In genomic region chr13:24938683-24939082, GRCm38 (mm10) we compare ENCODE assay signal across 9 mouse cellular contexts. TPM values are rescaled to one million over a fixed set of nuclear protein-coding genes. Genes with fewer than 3 reads are reported as not detected.
A peak's percentile ranks its signal among the peaks of the same experiment; 100 is the strongest.
DNase-seq lines count a peak whose midpoint lies in the region; ATAC-seq and TF ChIP-seq lines count a peak whose summit lies in the region.
"Had no signal": no experiment of that assay in that cellular context is flagged by ENCODE, and none has a peak within 500 bp of the region (broad histone marks: within the 10 kb centered on the region; RNA-seq: fewer than 3 reads in every experiment).

No protein-coding gene starts in this region.

- no peaks in the 10 kb centered on the region for H3K79me2 ChIP-seq in heart, adult 2 months (replicated peaks; ENCODE audit: control insufficient read depth, insufficient read depth, low read length)

- TF ChIP-seq CTCF in heart, adult 2 months (IDR thresholded peaks at IDR 0.05): peak; percentile 96

- DNase-seq in heart, adult 2 months: peak; percentile 65 to 68
- no peak for DNase-seq in heart, postnatal 25 days (ENCODE audit: low spot score)
- peak; percentile 81 to 89 for DNase-seq in adrenal gland, postnatal 36 days
- DNase-seq in embryonic facial prominence, embryonic 10.5 days (ENCODE audit: low spot score): peak; percentile 77
- peak; percentile 71 to 85 for DNase-seq in left cerebral cortex, postnatal 10 days (ENCODE audit: extremely low spot score in 1 of 2, low spot score in 2 of 2)
- DNase-seq in naive thymus-derived CD4-positive, alpha-beta T cell, adult 2 months (ENCODE audit: low read depth): peak; percentile 77

- no peak for TF ChIP-seq POLR2A in heart, adult 2 months (IDR thresholded peaks at IDR 0.05; ENCODE audit: insufficient read depth, low read depth, low read length)

- peaks cover 2% of the 10 kb centered on the region; the same call in 1 of the 2 replicates for H3K4me1 ChIP-seq in heart, adult 2 months (ENCODE audit: control insufficient read depth, insufficient read depth, low read length)
- H3K4me1 ChIP-seq in embryonic facial prominence, embryonic 10.5 days: peaks cover 19% of the 10 kb centered on the region
- H3K4me1 ChIP-seq in hindbrain, embryonic 15.5 days (replicated peaks): peaks cover 32% of the 10 kb centered on the region
- peaks cover 10% of the 10 kb centered on the region for H3K4me1 ChIP-seq in stomach, embryonic 15.5 days
- H3K4me1 ChIP-seq: embryonic facial prominence, embryonic 12.5 days had no signal

- ATAC-seq in hindbrain, embryonic 15.5 days (ENCODE audit: low FRiP score, low read depth): no peak
- no peak for ATAC-seq in stomach, embryonic 15.5 days (ENCODE audit: insufficient read depth, low FRiP score, low read depth)

- peak overlapping the region; percentile 83 for H3K27ac ChIP-seq in heart, adult 2 months
- no peak overlapping the region for H3K27ac ChIP-seq in embryonic facial prominence, embryonic 10.5 days (replicated peaks)
- no peak overlapping the region for H3K27ac ChIP-seq in hindbrain, embryonic 15.5 days (replicated peaks)
- H3K27ac ChIP-seq in stomach, embryonic 15.5 days: no peak overlapping the region
- H3K27ac ChIP-seq: embryonic facial prominence, embryonic 12.5 days had no signal

- H3K36me3 ChIP-seq in heart, adult 2 months (ENCODE audit: control insufficient read depth, insufficient read depth, low read length): peaks cover 3% of the 10 kb centered on the region; the same call in 1 of the 2 replicates
- H3K36me3 ChIP-seq in embryonic facial prominence, embryonic 10.5 days (replicated peaks): peaks cover 11% of the 10 kb centered on the region
- no peaks in the 10 kb centered on the region for H3K36me3 ChIP-seq in hindbrain, embryonic 15.5 days
- H3K36me3 ChIP-seq in stomach, embryonic 15.5 days: no peaks in the 10 kb centered on the region
- H3K36me3 ChIP-seq: embryonic facial prominence, embryonic 12.5 days had no signal

- no peak overlapping the region; the same call in 1 of the 2 replicates for H3K9ac ChIP-seq in heart, adult 2 months (ENCODE audit: low read depth, low read length)
- H3K9ac ChIP-seq in hindbrain, embryonic 15.5 days: no peak overlapping the region
- H3K9ac ChIP-seq in stomach, embryonic 15.5 days: no peak overlapping the region

- H3K4me3 ChIP-seq in heart, adult 2 months: no peak overlapping the region
- H3K4me3 ChIP-seq in embryonic facial prominence, embryonic 10.5 days: no peak overlapping the region
- no peak overlapping the region for H3K4me3 ChIP-seq in hindbrain, embryonic 15.5 days
- no peak overlapping the region for H3K4me3 ChIP-seq in stomach, embryonic 15.5 days (replicated peaks)

- intact Hi-C loops in heart, adult 2 months (cut with DNase I): loop anchor here (1.0 kb wide), 1 partner anchor 51 kb away; no protein-coding TSS in a partner anchor
- intact Hi-C loops in heart, postnatal 25 days (cut with DNase I): loop anchor here (10.0 kb wide), 1 partner anchor 176 kb away; no protein-coding TSS in a partner anchor
- intact Hi-C loops in left cerebral cortex, postnatal 10 days (cut with DNase I): loop anchor here (10.0 kb wide), 1 partner anchor 176 kb away; no protein-coding TSS in a partner anchor

- H3K4me2 ChIP-seq in hindbrain, embryonic 15.5 days: 0 out of 2 replicates have a peak overlapping the region, but pooled peaks have one; percentile 57
- H3K4me2 ChIP-seq in stomach, embryonic 15.5 days: peak overlapping the region; percentile 82

- H3K27me3 ChIP-seq in heart, adult 2 months (ENCODE audit: control insufficient read depth, insufficient read depth, low read length): no peaks in the 10 kb centered on the region
- H3K27me3 ChIP-seq in embryonic facial prominence, embryonic 10.5 days (replicated peaks; ENCODE audit: low read depth, poor library complexity, severe bottlenecking): peaks cover 24% of the 10 kb centered on the region
- H3K27me3 ChIP-seq in hindbrain, embryonic 15.5 days: no peaks in the 10 kb centered on the region
- no peaks in the 10 kb centered on the region for H3K27me3 ChIP-seq in stomach, embryonic 15.5 days (replicated peaks)
- H3K27me3 ChIP-seq: embryonic facial prominence, embryonic 12.5 days had no signal

- WGBS in heart, adult 2 months: 20% methylated on average over 9 of the region's 9 CpGs
- WGBS in embryonic facial prominence, embryonic 10.5 days: 25% methylated on average over 9 of the region's 9 CpGs
- 36% methylated on average over 9 of the region's 9 CpGs for WGBS in hindbrain, embryonic 15.5 days
- WGBS in stomach, embryonic 15.5 days: 32% methylated on average over 9 of the region's 9 CpGs

- H3K9me3 ChIP-seq in embryonic facial prominence, embryonic 10.5 days: no peaks in the 10 kb centered on the region
- H3K9me3 ChIP-seq in hindbrain, embryonic 15.5 days: no peaks in the 10 kb centered on the region
- no peaks in the 10 kb centered on the region for H3K9me3 ChIP-seq in stomach, embryonic 15.5 days
- H3K9me3 ChIP-seq: embryonic facial prominence, embryonic 12.5 days had no signal

- TF ChIP-seq EP300 in heart, adult 2 months (IDR thresholded peaks at IDR 0.05; ENCODE audit: insufficient read depth, low read depth, low read length): no peak

RNA-seq across cellular contexts. Expression of gene Aldh5a1, which starts 1.2 kb away (rescaled TPM):
- 10 to 100 TPM; 26.7 to 28.7 TPM for total RNA-seq in heart, adult 2 months (2021)
- polyA plus RNA-seq in heart, adult 2 months (2012; rRNA removed): 9.6 and 16.2 TPM in 2 replicates
- total RNA-seq in heart, postnatal 25 days (2021): 10 to 100 TPM; 24.4 to 25.6 TPM
- 10 to 100 TPM; 12.7 to 18.4 TPM for total RNA-seq in adrenal gland, postnatal 36 days (2021)
- 5.6 and 6.0 TPM in 2 replicates for polyA plus RNA-seq in embryonic facial prominence, embryonic 10.5 days (2016; fragmentation: Nextera tagmentation; extraction: Ambion mirVana)
- 13.8 and 13.9 TPM in 2 replicates for polyA plus RNA-seq in hindbrain, embryonic 15.5 days (2015; fragmentation: Nextera tagmentation; extraction: Ambion mirVana)
- 10 to 100 TPM; 67.4 to 67.6 TPM for total RNA-seq in left cerebral cortex, postnatal 10 days (2021)
- 9.5 and 11.2 TPM in 2 replicates for polyA plus RNA-seq in stomach, embryonic 15.5 days (2015; fragmentation: Nextera tagmentation; extraction: Ambion mirVana)

RNA-seq across cellular contexts. Expression of gene Gpld1, which starts 4.3 kb away (rescaled TPM):
- total RNA-seq in heart, adult 2 months (2021): 1 to 10 TPM; 2.1 to 2.7 TPM
- polyA plus RNA-seq in heart, adult 2 months (2012; rRNA removed): 0.98 and 1.6 TPM in 2 replicates
- 1 to 10 TPM; 1.4 to 1.8 TPM for total RNA-seq in heart, postnatal 25 days (2021)
- total RNA-seq in adrenal gland, postnatal 36 days (2021): 1 to 10 TPM; 2.8 to 3.7 TPM
- polyA plus RNA-seq in embryonic facial prominence, embryonic 10.5 days (2016; fragmentation: Nextera tagmentation; extraction: Ambion mirVana): 0.23 and 0.79 TPM in 2 replicates
- polyA plus RNA-seq in hindbrain, embryonic 15.5 days (2015; fragmentation: Nextera tagmentation; extraction: Ambion mirVana): 2.3 and 3.2 TPM in 2 replicates
- 10 to 100 TPM in 1 of 2 experiments, 1 to 10 TPM in 1; 7.8 to 11.8 TPM for total RNA-seq in left cerebral cortex, postnatal 10 days (2021)
- polyA plus RNA-seq in stomach, embryonic 15.5 days (2015; fragmentation: Nextera tagmentation; extraction: Ambion mirVana): 3.1 and 3.2 TPM in 2 replicates
